Mouse (Mus musculus): ENCODE data around the gene Iqcf6. TPM values are rescaled to one million over a fixed set of nuclear protein-coding genes. Genes with fewer than 3 reads are reported as not detected.
A peak's percentile ranks its signal among the peaks of the same experiment; 100 is the strongest.
"Not testable (repeated sequence)": the region's sequence is repeated elsewhere in the genome, so short reads cannot be mapped to it uniquely, and the experiment has no call there.

Iqcf6 gene
- not detected in 2 replicates for polyA plus RNA-seq (2016; fragmentation: Nextera tagmentation; extraction: Ambion mirVana)

- WGBS = 78% methylated on average over 2 of the region's 2 CpGs
- Histone ChIP-seq H3K4me3 (no peak within 1 kb of the TSS), H3K27ac (replicated peaks) (no peak within 1 kb of the TSS), H3K4me1 (peaks cover 11% of the 10 kb centered on the region; the same call in 1 of the 2 replicates), H3K9me3 (no peaks in the 10 kb centered on the region), H3K27me3 (replicated peaks; ENCODE audit: low read depth, poor library complexity, severe bottlenecking) (no peaks in the 10 kb centered on the region), H3K36me3 (replicated peaks) (no peaks in the 10 kb centered on the region)
- no peak for DNase-seq (ENCODE audit: low spot score)
These were observed at the start of gene Iqcf6 for GRCm38 (mm10) chr9:106626282-106626681. Iqcf6 (plus strand) TSS chr9:106626582.

GRCm38 (mm10) chr9:106580016-106580415, 46.4 kb upstream of the Iqcf6 start:
- no peaks in the 10 kb centered on the region for H3K9me3 ChIP-seq
- no peaks in the 10 kb centered on the region for H3K36me3 ChIP-seq (replicated peaks)
- no peaks in the 10 kb centered on the region for H3K27me3 ChIP-seq (replicated peaks; ENCODE audit: low read depth, poor library complexity, severe bottlenecking)
- no peak overlapping the region for H3K4me3 ChIP-seq
- WGBS = 82% methylated on average over 7 of the region's 7 CpGs
- H3K27ac ChIP-seq (replicated peaks) = no peak overlapping the region
- H3K4me1 ChIP-seq = no peaks in the 10 kb centered on the region
- DNase-seq (ENCODE audit: low spot score) = no peak

- Histone ChIP-seq H3K27ac (replicated peaks) (no peak overlapping the region), H3K9me3 (no peaks in the 10 kb centered on the region), H3K4me1 (no peaks in the 10 kb centered on the region), H3K27me3 (replicated peaks; ENCODE audit: low read depth, poor library complexity, severe bottlenecking) (no peaks in the 10 kb centered on the region), H3K4me3 (no peak overlapping the region), H3K36me3 (replicated peaks) (no peaks in the 10 kb centered on the region)
- no peak for DNase-seq (ENCODE audit: low spot score)
- WGBS = 86% methylated on average over 1 of the region's 1 CpGs
These were observed 43.8 kb upstream of the Iqcf6 start for GRCm38 (mm10) chr9:106582552-106582951.

- H3K4me3 ChIP-seq = no peak overlapping the region
- H3K27me3 ChIP-seq (replicated peaks; ENCODE audit: low read depth, poor library complexity, severe bottlenecking) = no peaks in the 10 kb centered on the region
- no peaks in the 10 kb centered on the region for H3K4me1 ChIP-seq
- no peaks in the 10 kb centered on the region for H3K36me3 ChIP-seq (replicated peaks)
- H3K9me3 ChIP-seq = no peaks in the 10 kb centered on the region
- 90% methylated on average over 5 of the region's 5 CpGs for WGBS
- no peak for DNase-seq (ENCODE audit: low spot score)
- H3K27ac ChIP-seq (replicated peaks) = no peak overlapping the region
These were observed 34.2 kb upstream of the Iqcf6 start for GRCm38 (mm10) chr9:106592158-106592557.

- H3K9me3 ChIP-seq; H3K36me3 ChIP-seq (replicated peaks); H3K27ac ChIP-seq (replicated peaks); H3K4me3 ChIP-seq; H3K27me3 ChIP-seq (replicated peaks; ENCODE audit: low read depth, poor library complexity, severe bottlenecking); DNase-seq (ENCODE audit: low spot score); H3K4me1 ChIP-seq: not testable (repeated sequence)
- WGBS = 29% methylated on average over 4 of the region's 4 CpGs
These were observed 31.0 kb upstream of the Iqcf6 start for GRCm38 (mm10) chr9:106595402-106595801.

GRCm38 (mm10) chr9:106595836-106596235, 30.5 kb upstream of the Iqcf6 start:
- DNase-seq (ENCODE audit: low spot score) = no peak
- WGBS = 71% methylated on average over 7 of the region's 7 CpGs

GRCm38 (mm10) chr9:106598466-106598865, 27.9 kb upstream of the Iqcf6 start:
- Histone ChIP-seq H3K27me3 (replicated peaks; ENCODE audit: low read depth, poor library complexity, severe bottlenecking) (no peaks in the 10 kb centered on the region), H3K4me3 (no peak overlapping the region), H3K27ac (replicated peaks) (no peak overlapping the region), H3K4me1 (no peaks in the 10 kb centered on the region), H3K9me3 (no peaks in the 10 kb centered on the region), H3K36me3 (replicated peaks) (no peaks in the 10 kb centered on the region)
- DNase-seq (ENCODE audit: low spot score) = no peak
- whole genome bisulfite sequencing = 51% methylated on average over 7 of the region's 7 CpGs

More at GRCm38 (mm10) chr9:106595836-106596235, 30.5 kb upstream of the Iqcf6 start:
- Histone ChIP-seq H3K4me3 (no peak overlapping the region), H3K9me3 (no peaks in the 10 kb centered on the region), H3K27me3 (replicated peaks; ENCODE audit: low read depth, poor library complexity, severe bottlenecking) (no peaks in the 10 kb centered on the region), H3K4me1 (no peaks in the 10 kb centered on the region), H3K36me3 (replicated peaks) (no peaks in the 10 kb centered on the region), H3K27ac (replicated peaks) (no peak overlapping the region)

GRCm38 (mm10) chr9:106600546-106600945, 25.8 kb upstream of the Iqcf6 start:
- Histone ChIP-seq H3K4me3 (no peak overlapping the region), H3K36me3 (replicated peaks) (no peaks in the 10 kb centered on the region), H3K27me3 (replicated peaks; ENCODE audit: low read depth, poor library complexity, severe bottlenecking) (no peaks in the 10 kb centered on the region), H3K27ac (replicated peaks) (no peak overlapping the region), H3K4me1 (no peaks in the 10 kb centered on the region), H3K9me3 (no peaks in the 10 kb centered on the region)
- 34% methylated on average over 8 of the region's 8 CpGs for WGBS
- peak; percentile 64 for DNase-seq (ENCODE audit: low spot score)

- H3K27me3 ChIP-seq (replicated peaks; ENCODE audit: low read depth, poor library complexity, severe bottlenecking) = no peaks in the 10 kb centered on the region; the same call in 1 of the 2 replicates
- H3K36me3 ChIP-seq (replicated peaks) = no peaks in the 10 kb centered on the region
- no peak overlapping the region for H3K4me3 ChIP-seq
- 88% methylated on average over 4 of the region's 4 CpGs for WGBS
- no peak overlapping the region for H3K27ac ChIP-seq (replicated peaks)
- H3K9me3 ChIP-seq = no peaks in the 10 kb centered on the region
- DNase-seq (ENCODE audit: low spot score) = no peak
- H3K4me1 ChIP-seq = no peaks in the 10 kb centered on the region
These were observed 15.7 kb upstream of the Iqcf6 start for GRCm38 (mm10) chr9:106610727-106611126.

- H3K27me3 ChIP-seq (replicated peaks; ENCODE audit: low read depth, poor library complexity, severe bottlenecking) = no peaks in the 10 kb centered on the region; the same call in 1 of the 2 replicates
- H3K4me1 ChIP-seq = no peaks in the 10 kb centered on the region
- 67% methylated on average over 2 of the region's 2 CpGs for WGBS
- no peak for DNase-seq (ENCODE audit: low spot score)
- no peaks in the 10 kb centered on the region for H3K9me3 ChIP-seq
- H3K36me3 ChIP-seq (replicated peaks) = no peaks in the 10 kb centered on the region
- no peak overlapping the region for H3K4me3 ChIP-seq
- H3K27ac ChIP-seq (replicated peaks) = no peak overlapping the region
These were observed 12.4 kb upstream of the Iqcf6 start for GRCm38 (mm10) chr9:106613951-106614350.

GRCm38 (mm10) chr9:106614616-106615015, 11.8 kb upstream of the Iqcf6 start:
- WGBS = 50% methylated on average over 3 of the region's 3 CpGs
- Histone ChIP-seq H3K9me3 (peaks cover 5% of the 10 kb centered on the region; the same call in 1 of the 2 replicates), H3K4me3 (no peak overlapping the region), H3K27me3 (replicated peaks; ENCODE audit: low read depth, poor library complexity, severe bottlenecking) (no peaks in the 10 kb centered on the region; the same call in 1 of the 2 replicates), H3K27ac (replicated peaks) (no peak overlapping the region), H3K4me1 (no peaks in the 10 kb centered on the region), H3K36me3 (replicated peaks) (no peaks in the 10 kb centered on the region)
- no peak for DNase-seq (ENCODE audit: low spot score)

GRCm38 (mm10) chr9:106616306-106616705, 10.1 kb upstream of the Iqcf6 start:
- no peaks in the 10 kb centered on the region; the same call in 1 of the 2 replicates for H3K27me3 ChIP-seq (replicated peaks; ENCODE audit: low read depth, poor library complexity, severe bottlenecking)
- no peak overlapping the region for H3K4me3 ChIP-seq
- no peak for DNase-seq (ENCODE audit: low spot score)
- H3K9me3 ChIP-seq = peaks cover 5% of the 10 kb centered on the region; the same call in 1 of the 2 replicates
- no peaks in the 10 kb centered on the region for H3K36me3 ChIP-seq (replicated peaks)
- no peak overlapping the region for H3K27ac ChIP-seq (replicated peaks)
- WGBS = 84% methylated on average over 9 of the region's 9 CpGs
- no peaks in the 10 kb centered on the region for H3K4me1 ChIP-seq

GRCm38 (mm10) chr9:106617496-106617895, 8.9 kb upstream of the Iqcf6 start:
- Histone ChIP-seq H3K36me3 (replicated peaks) (no peaks in the 10 kb centered on the region), H3K4me1 (no peaks in the 10 kb centered on the region), H3K9me3 (peaks cover 5% of the 10 kb centered on the region; the same call in 1 of the 2 replicates), H3K27me3 (replicated peaks; ENCODE audit: low read depth, poor library complexity, severe bottlenecking) (no peaks in the 10 kb centered on the region; the same call in 1 of the 2 replicates), H3K27ac (replicated peaks) (no peak overlapping the region), H3K4me3 (no peak overlapping the region)
- WGBS = 87% methylated on average over 3 of the region's 3 CpGs
- no peak for DNase-seq (ENCODE audit: low spot score)

All from embryonic facial prominence, embryonic 10.5 days (tissue).